Mouse (Mus musculus) megakaryocyte, adult 5-6 weeks (primary cell): Measurements from ENCODE around the gene Itgbl1. TPM values are rescaled to one million over a fixed set of nuclear protein-coding genes. Genes with fewer than 3 reads are reported as not detected.
"Not testable (repeated sequence)": the region's sequence is repeated elsewhere in the genome, so short reads cannot be mapped to it uniquely, and the experiment has no call there.

Experiments used
- ATAC-seq: 2 replicates; pipeline ENCODE4 v1.8.0; 2016; ENCODE audit warnings: mild to moderate bottlenecking, inconsistent platforms; ENCODE audit not compliant: poor library complexity, severe bottlenecking
- total RNA-seq, 2 experiments: library from RNA; stranded (forward) in 1 of 2; stranded (reverse) in 1 of 2; fragments of 153-499, 151-499 nt in 1 of 2; fragments of 221-1000, 200-1000 nt in 1 of 2; gene quantifications; 2 replicates each; pipeline versions ENCODE4 v1.2.3 to v1.2.4; 2015 to 2017

Itgbl1 gene
- total RNA-seq (2015) (not detected in 2 replicates), total RNA-seq (2017) (not detected in 2 replicates)

DNA sequence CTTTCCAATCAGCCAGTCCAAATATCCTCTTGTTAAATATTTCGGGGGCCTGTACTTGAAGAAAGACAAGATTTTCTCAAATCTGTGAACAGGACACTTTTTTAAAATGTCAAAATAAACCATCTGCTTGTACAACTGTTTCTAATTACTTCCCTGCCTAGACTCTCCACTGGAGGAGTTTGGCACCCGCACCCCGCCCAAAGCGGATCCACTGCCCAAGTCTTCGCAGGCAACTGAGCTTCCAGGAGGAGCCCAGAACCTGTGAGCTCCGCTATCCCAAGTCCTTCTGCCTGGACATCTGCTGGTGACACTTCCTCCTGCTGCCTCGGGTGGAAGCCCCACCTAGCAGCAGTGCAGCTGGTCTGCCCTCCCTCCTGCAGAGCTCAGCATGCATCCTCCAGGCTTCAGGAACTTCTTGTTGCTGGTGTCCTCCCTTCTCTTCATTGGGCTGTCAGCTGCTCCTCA, at the start of gene Itgbl1:
Gene Itgbl1 (plus strand): TSS at position 51 of the 465 bp plus-strand sequence.
- ATAC-seq: no peak

DNA sequence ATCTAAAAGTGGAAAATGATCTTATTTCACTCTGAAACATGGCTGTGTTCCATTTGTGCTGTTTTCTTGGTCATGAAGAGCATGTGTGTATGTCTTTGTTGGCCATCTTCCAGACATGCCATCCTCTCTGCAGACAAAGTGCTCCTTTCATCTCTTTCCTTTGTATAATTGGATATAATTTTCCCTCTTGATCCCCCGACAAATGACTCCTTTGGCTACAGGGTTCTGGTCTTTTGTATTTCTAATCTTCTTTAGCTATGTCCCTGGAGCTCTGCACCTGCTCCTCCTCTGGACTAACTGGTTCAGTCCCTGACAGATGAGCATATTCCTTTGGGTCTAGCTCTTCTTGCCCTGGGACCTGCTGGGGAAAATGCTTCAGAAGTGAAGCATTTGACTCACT, 36.8 kb upstream of the Itgbl1 start:
- no peak for ATAC-seq

DNA sequence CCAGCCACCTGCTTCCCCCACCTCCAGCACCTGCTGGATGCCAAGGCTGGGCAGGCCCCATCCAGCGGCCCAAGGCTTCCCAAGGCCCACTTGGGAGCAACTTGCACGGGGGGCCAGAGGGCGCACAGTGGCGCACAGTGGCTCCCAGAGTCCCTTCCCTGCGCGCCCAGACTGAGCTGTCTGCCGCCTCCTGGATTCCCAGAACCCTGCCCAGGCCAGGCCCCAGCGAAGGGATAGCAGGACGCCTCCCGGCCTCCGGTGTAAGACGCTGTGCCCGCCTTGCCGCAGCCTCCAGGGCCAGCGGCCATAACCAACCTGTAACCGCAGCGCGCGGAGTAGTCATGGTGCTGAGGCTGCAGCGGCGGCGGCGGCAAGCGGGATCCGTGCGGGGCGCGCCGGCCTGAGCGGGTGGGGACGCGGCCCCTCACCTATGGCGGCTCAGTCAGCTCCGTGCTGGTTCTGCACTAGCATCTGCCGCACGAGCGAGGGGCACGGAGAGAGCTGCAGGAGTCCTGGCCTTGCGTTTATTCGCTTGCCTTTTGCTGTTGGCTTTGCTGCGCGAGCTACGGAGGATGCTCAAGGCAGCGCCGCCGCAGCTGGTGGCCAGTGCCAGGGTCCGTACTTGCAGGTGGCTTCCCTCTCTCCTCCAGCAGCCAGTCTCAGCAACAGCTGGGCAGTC, 33.1 kb upstream of the Itgbl1 start, which contains the start of gene Nalcn:
Gene Nalcn (minus strand): TSS at position 644 of the 679 bp plus-strand sequence.
- no peak for ATAC-seq

DNA sequence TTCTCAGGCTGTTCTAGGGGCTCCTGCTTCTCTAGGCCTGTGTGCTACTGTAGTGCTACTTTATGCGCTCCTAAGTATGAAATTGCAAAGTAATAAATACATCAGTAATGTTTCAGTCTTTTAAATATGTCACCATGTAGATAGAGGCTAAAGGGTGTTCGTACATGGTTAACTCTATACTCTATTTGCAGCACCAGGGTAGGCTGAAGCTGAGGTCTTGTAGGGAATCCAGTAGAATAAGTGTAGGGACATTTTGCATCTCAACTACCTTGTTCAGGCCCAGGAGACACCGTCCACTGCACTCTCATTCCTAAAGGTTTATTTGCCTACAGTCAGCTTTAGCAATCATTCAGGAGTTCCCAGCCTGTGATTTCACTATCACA, 32.6 kb upstream of the Itgbl1 start:
- no peak for ATAC-seq

DNA sequence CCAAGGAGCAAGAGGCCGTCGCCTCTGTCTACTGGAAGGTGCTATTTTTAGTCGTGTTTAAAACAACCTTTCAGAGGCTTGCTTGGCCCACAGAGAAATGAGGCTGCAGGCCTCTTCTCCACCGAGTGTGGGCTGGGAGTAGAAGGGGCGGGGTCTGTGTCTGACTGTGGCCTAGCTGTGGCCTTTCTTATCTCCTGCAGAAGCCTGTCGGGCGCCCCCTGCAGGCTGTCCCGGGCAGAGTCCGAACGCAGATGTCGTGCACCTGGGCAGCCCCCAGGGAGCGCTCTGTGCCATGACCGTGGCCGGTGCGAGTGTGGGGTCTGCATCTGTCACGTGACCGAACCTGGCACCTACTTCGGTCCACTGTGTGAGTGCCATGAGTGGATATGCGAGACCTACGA, 1.3 kb downstream of the Itgbl1 start:
- no peak for ATAC-seq

DNA sequence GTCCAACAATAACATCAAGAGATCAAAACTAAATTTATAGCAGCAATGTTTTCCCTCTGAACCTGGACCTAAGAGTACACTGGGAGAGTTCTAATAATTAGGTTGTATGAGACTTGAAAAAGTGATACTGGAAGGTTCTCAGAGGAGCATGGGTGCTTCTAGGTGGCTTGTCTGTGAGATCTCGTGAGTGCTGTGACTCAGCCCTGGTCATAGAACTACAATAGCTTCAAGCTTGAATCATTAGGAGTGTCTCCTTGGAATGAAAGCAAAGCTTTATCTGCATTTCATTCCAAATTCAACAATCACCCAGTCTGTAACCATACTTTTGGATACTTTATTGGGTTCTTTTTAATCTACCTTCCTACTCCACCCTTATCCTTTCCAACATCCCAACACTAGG, 2.6 kb downstream of the Itgbl1 start:
- no peak for ATAC-seq

DNA sequence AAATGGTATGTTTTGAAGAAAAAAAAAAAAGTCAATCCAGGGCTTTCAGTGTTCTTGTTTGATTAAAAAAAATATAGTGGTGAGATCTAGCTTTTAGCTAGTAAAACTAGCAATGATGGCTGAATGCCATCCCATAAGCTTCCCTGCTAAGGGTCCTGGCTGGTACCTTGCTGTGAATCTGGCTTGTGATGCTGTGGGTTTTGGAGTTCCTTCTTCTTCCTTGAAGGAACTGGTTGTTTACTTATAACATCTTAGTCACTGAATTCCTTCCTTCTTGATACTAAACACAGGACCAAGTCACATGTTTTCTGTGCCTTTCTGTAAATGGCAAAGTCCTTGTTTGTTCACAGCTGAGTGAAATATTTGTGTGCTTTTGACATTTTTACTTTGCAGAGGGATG, 3.4 kb downstream of the Itgbl1 start:
- no peak for ATAC-seq

DNA sequence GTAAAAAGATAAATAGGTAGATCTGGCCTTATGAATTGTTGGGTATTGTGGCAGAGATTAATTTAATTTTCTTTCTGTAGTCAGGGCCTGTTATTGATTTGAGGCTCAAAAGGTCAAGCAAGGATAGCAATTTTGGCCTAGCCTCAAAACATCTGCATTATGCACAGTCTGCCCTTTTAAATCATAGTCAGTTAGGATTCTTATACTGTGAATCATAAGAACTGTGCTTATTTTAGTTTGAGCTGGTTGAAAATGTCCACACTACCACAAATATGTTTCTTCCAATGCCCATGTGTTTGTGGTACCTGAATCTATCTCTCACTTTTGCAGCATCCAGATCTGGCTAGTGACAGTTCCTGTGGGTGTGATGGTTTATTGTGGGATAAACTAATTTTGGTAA, 4.7 kb downstream of the Itgbl1 start:
- ATAC-seq: no peak

DNA sequence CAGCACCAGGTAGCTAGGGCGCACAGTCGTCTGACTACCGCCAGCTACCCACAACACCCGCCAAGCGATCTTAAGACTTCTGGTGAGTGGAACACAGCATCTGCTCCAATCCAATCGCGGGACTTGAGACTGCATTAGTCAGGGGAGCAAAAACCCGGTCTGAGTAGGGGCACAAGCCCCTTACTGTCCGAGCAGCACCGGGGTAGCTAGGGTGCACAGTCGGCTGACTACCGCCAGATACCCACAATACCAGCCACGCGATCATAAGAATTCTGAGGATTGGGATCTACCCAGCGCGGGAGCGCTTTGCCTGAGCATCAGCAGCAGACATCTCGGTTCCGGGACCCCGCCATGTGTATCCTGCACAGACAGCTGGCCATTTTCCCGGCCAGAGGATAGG, 11.3 kb downstream of the Itgbl1 start:
- not testable (repeated sequence) for ATAC-seq

DNA sequence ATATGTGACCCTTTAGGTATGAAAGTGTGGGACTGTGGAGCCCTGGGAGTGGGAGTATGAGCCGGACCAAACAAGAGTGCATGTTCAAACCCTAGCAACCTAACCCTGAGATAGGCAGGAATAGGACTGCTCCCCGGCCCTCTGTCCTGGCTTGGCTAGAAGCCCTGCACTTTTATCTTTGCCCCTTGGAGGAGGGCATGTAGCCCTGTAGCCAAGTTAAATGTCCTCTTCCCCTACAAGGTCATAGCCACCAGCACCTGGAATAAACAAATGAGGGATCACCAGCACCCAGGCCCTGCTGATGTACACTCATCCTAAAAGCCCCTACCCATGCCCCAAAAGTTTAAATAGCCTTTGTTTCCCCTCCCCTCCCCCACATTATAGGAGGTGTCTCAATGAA, 18.3 kb downstream of the Itgbl1 start:
- ATAC-seq: no peak

DNA sequence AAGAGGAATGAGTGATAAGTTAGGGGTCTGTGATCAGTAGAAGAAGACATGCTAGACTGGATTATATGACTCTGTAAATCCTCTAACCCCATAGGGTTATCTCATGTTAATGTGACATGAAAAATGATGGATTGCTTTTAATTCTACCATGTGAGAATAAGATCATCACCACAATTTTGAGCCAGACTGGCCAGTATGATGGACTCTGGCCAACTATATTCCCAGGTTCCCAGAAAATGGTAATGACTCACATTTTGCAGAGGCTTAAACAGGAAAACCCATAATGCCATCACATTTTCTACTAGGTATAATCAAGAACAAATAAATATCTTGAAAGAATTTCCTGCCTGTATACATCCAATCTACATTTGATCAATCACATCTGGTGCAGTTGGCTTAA, 55.0 kb downstream of the Itgbl1 start:
- no peak for ATAC-seq

DNA sequence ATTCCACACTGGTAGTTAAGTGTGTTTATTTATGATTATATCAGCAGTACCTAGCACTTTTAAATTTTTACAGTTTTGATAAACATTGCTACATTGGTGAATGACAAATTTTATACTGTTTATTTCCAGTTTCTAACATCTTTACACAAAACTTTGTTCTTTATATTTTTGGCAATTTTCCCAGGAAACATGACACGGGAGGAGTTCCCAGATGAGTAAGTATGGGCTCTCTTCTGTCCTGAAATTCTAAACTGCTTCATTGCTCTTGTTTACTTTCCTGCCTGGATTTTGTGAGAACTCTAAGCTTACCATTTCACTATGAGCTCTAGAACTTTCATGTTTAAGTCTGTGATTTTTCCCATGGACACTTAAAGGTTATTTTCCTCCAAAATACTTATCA, 82.3 kb downstream of the Itgbl1 start:
- no peak for ATAC-seq

DNA sequence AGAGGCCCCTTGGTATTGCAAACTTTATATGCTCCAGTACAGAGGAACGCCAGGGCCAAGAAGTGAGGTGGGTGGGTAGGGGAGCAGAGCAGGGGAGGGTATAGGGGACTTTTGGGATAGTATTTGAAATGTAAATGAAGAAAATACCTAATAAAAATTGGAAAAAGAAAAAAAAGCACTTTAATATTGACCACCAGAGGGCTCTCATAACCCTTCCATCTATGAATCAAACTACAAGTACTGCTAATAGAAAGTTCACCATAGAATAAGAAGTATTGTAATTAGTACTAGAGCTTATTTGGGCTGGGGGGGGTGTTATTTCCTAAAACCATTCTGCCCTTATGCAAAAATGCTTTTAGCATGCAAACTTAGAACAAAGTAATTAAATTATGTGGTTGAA, 91.2 kb downstream of the Itgbl1 start:
- no peak for ATAC-seq

DNA sequence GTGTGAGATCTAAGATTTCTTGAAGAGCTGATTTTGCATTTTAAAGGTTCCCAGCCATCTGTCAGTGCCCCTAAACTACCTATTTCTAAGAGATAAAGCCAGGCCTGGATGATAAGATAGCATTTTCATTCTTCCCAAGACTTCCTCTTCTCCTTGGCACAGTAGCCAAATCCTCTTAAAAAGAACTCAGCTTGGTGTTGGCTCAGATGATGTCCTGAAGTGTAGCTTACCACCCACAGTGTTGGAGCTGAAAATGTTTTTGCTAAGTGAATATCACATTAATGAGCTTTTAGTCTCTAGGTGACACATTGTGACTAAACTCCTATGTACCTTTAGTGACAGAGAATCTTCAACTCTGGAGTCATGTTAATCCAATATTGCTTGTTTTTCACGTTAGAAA, 99.8 kb downstream of the Itgbl1 start:
- no peak for ATAC-seq

DNA sequence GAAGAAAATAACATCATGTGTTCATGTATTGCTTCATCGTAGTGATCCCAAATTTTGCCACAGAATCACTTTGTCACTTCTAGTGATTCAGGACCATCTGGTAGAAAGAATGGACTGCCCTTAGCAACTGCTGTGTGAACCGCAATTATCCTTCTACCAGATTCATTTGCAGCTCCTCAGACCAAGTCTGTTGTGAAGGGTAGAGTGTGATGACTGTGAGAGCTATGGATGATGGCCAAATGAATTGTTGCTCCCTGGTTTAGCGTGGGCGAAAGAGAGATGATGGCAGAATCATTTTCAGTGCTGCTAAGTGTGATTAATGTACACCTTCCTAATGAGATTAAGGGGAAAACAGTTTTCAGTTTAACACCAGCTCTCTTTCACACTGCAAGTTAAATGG, 100.3 kb downstream of the Itgbl1 start:
- no peak for ATAC-seq

DNA sequence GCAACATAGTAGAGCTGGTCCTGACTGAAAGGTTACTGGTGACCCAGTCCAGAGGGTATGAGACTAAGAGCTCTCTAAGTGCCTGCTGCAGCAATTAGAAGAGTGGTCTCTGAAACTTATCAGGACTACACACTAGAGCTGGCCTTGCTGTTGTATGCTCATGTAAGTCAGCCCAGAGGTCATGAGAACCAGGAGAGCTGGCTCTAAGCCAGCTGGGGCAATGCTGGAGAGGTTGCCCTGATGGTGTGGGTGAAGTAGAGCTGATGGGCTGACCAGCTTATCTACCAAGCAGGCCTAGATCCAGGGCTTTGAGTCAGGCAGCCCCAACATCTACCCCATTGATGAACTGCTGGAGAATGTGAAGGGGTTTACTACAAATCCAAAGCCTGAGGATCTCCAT, 142.0 kb downstream of the Itgbl1 start:
- ATAC-seq: no peak

DNA sequence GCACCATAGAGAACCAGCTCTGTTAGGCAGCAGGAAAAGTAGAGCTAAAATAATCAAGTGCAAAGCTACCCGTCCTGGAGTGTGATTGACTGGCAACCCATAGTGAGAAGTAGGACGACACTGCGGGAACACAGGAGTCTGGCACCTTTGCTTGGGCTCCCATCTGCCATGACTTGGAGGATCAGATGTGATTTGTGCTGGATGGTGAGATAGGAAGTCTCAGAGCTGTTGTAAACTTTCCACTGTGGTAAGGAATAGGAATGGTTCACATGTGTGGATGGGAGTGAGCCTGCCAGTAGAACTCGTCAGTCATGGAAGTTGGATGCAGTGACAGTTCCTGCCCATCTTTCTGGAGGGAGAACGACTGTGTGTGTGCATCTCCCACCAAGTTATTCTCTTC, 177.9 kb downstream of the Itgbl1 start:
- no peak for ATAC-seq

DNA sequence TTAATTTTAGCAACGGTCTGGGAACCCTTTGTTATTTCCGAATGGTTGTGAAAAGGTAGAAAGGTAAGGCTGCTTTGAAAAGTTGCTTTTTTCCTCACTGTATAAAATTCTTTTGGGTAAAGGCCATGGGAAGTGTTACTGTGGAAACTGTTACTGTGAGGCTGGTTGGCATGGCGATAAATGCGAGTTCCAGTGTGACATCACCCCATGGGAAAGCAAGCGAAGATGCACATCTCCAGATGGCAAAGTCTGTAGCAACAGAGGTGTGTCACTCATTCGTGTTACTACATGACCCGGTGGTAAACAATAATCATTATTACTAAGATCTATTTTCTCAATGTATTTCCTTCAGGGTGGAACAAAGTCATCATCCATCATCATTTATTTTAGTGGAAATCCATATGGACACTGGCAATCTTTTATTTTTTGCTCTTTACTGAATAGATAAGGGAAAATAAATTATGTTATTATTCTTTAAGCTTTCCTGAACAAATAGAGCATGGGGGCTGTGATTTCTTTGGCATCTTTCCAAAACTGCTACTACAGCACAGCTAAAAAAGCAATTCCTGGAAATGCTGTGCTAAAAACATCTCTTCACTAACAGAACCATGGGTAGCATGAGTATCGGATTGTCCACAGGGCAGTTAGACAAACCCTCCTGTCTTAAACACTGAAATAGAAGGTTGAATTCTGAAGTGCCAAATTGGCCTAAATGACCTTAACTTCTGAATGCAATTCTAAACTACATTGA, 184.1 kb downstream of the Itgbl1 start:
- no peak for ATAC-seq

DNA sequence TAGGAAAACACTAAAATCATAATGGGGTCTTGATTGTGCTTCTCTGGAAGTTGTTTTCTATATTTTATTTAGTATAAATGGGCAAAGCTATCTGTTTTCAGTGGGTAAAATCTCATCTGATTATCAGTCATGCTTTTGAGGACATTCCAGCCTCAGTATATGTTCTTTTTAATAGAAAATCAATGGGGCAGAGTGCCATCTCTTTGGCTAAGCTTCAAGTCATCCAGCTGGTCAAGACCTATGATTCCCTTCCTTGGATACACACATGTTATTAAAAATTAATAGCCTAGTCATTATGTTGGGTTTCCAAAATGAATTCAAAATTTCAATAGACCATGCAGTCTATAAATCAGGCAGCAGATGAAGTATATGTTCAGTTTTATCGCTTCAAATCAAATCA, 204.8 kb downstream of the Itgbl1 start:
- ATAC-seq: no peak

DNA sequence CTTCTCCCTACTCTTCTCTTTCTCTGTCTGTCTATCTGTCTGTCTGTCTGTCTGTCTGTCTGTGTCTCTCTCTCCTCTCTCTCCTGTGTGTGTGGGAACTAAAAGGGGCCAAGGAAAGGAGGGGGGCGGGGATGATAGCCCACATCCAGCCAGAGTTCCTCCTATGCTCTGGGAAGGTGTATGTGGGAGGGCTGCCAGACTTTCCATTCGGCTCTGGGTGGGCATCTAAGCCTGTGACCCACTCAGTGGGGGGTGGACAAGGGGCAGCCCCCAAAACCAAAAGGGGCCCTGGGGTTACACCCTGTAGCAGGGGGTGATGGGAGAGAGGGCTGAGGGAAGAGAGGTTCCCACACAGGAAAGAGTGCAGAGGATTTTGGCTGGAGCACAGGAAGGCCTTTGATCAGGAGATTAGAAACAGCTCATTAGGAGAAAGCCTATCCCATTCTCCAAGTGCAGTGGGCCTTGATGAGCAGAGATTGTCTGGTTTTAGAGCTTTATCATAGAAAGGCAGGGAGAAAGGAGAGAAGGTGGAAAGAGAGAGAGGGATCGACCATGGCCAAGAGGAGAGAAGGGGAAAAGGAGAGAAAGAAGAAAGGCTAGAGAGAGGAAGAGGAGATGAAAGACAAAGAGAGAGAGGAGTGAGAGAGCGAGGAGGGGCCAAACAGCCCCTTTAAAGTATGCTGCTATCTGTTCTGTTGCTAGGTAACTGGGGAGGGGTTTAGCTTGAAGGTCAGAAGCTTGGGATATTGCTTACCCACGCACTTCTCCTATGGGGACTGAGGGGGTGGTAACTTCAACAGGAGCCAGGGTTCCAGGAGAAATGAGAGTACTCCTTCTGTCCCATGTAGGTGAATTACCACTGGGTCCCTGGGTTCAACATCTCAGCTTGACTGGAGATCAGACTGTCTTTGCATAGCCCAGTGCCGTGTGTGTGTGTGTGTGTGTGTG, 206.3 kb downstream of the Itgbl1 start:
- ATAC-seq: no peak

DNA sequence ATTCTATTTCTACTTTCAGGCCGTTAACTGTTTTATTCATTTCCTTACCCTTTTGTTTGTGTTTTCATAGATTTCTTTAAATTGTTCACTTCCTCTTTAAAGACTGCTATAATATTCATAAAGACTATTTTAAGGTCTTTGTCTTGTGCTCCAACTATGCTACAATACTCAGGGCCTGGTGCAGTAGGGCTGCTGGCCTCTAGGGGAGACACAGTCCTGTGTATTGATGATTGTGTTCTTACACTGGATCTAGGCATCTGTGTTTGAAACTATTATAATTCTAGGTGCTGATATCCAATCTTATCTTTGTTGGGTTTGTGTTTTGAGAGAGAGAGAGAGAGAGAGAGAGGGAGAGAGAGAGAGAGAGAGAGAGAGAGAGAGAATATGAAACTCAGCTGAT, 268.1 kb downstream of the Itgbl1 start:
- no peak for ATAC-seq
